Mouse (Mus musculus) midbrain, embryonic 11.5 days (tissue): ENCODE measurements around the gene Meig1. TPM values are rescaled to one million over a fixed set of nuclear protein-coding genes. Genes with fewer than 3 reads are reported as not detected.
A peak's percentile ranks its signal among the peaks of the same experiment; 100 is the strongest.

ENCODE experiments used
- ATAC-seq: fragments of 200-750 bp; cut with Nextera tagmentation; 2 replicates; pipeline ENCODE4 v1.8.0; 2017; ENCODE audit warnings: moderate TSS enrichment, moderate library complexity; ENCODE audit not compliant: low FRiP score
- DNase-seq: peaks from one replicate; pipeline ENCODE4 v3.0.0; 2015; ENCODE audit warnings: low spot score; ENCODE audit errors: missing footprints
- H3K27ac ChIP-seq: fragments of 300-500 bp; sonication (generic); 2 replicates; pipeline ENCODE4 v1.5.1; 2014; ENCODE audit warnings: low read depth, low read length
- H3K27me3 ChIP-seq: fragments of 300-500 bp; sonication (generic); 2 replicates; pipeline ENCODE4 v1.6.1; 2014; ENCODE audit warnings: mild to moderate bottlenecking, low read length, moderate library complexity, mixed read lengths; ENCODE audit not compliant: control insufficient read depth, insufficient read depth
- H3K36me3 ChIP-seq: fragments of 300-500 bp; sonication (generic); 2 replicates; pipeline ENCODE4 v1.6.1; 2014; ENCODE audit warnings: mild to moderate bottlenecking, low read length, moderate library complexity, mixed read lengths; ENCODE audit not compliant: control insufficient read depth, insufficient read depth
- H3K4me1 ChIP-seq: fragments of 300-500 bp; sonication (generic); 2 replicates; pipeline ENCODE4 v1.6.1; 2014; ENCODE audit warnings: low read length; ENCODE audit not compliant: control insufficient read depth, insufficient read depth
- H3K4me2 ChIP-seq: fragments of 300-500 bp; sonication (generic); 2 replicates; pipeline ENCODE4 v1.6.1; 2014; ENCODE audit warnings: mild to moderate bottlenecking, moderate library complexity
- H3K4me3 ChIP-seq: fragments of 300-500 bp; sonication (generic); 2 replicates; pipeline ENCODE4 v1.5.1; 2014; ENCODE audit warnings: low read depth, low read length
- H3K9ac ChIP-seq: fragments of 300-500 bp; sonication (generic); 2 replicates; pipeline ENCODE4 v1.6.1; 2014; ENCODE audit warnings: low read length
- H3K9me3 ChIP-seq: fragments of 300-500 bp; sonication (generic); 2 replicates; pipeline ENCODE4 v1.6.1; 2016; ENCODE audit warnings: low read length; ENCODE audit not compliant: control insufficient read depth
- WGBS: fragments of 180-500 bp; shearing (Covaris S2); extraction: QIAGEN DNeasy Blood & Tissue Kit; methylation state at CpG from one replicate; pipeline ENCODE4 v1.1.7; 2014; 5-methylcytosine and 5-hydroxymethylcytosine counted together
- polyA plus RNA-seq: library from polyadenylated mRNA; unstranded; fragments of >200 nt; fragmentation: Nextera tagmentation; extraction: Ambion mirVana; gene quantifications from 2 replicates; pipeline ENCODE4 v1.2.1, GENCODE M21; 2014

Gene Meig1
- 0.61 TPM in 1 of 2 replicates, not detected in the other for polyA plus RNA-seq

DNA sequence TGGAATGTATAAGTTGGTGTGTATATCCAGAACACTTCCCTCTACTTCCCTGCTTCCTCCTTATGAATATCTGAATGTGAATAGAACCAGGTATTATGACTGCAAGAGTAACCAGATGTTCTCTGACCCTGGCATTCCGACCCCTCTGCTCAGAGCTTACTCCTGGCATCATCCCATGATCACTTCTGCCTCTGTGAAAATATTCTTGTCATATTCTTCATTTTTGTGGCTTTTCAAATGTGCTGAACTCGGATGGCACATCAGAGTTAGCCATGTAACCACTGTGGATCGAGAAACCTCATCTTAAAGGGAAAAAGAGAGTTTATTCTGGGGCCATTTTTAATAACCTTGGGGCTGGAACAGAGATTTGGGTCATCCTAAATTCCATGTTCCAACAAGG is at the start of gene Meig1:
Gene Meig1, minus strand, starts transcription at position 101 of the 400 bp plus-strand sequence.
- H3K36me3 ChIP-seq: no peaks in the 10 kb centered on the region
- peak within 1 kb of the TSS; percentile 94 for H3K4me2 ChIP-seq
- DNase-seq (no peak), ATAC-seq (no peak)
- H3K4me3 ChIP-seq: no peak within 1 kb of the TSS
- WGBS: 70% methylated on average over 3 of the region's 3 CpGs
- H3K27ac ChIP-seq: no peak within 1 kb of the TSS
- peaks cover 6% of the 10 kb centered on the region; the same call in 1 of the 2 replicates for H3K27me3 ChIP-seq
- H3K4me1 ChIP-seq: peaks cover 13% of the 10 kb centered on the region
- H3K9ac ChIP-seq: no peak within 1 kb of the TSS
- H3K9me3 ChIP-seq: no peaks in the 10 kb centered on the region

DNA sequence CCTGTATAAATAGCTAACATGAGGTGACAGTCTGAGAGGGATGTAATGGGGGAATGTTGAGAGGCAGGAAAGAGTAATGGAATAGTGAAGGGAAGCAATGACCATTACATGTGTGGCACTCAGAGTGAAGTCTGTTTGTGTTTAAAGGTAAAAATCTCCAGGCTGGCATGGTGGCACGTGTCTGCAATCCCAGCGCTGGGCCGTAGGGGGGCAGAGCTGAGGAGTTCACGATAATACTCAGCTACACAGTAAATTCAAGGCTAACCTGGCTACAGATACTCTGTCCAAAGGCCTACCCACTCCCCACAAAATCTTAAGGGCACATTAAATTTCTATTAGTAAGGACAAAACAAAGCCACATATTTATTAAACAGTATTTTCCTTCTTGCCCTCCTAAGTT is 34.1 kb upstream of the Meig1 start:
- 81% methylated on average over 4 of the region's 4 CpGs for WGBS
- DNase-seq (no peak), ATAC-seq (no peak)
- peaks cover 12% of the 10 kb centered on the region for H3K36me3 ChIP-seq
- no peaks in the 10 kb centered on the region for H3K4me1 ChIP-seq
- no peak overlapping the region for H3K4me2 ChIP-seq
- H3K9me3 ChIP-seq: no peaks in the 10 kb centered on the region
- H3K9ac ChIP-seq: no peak overlapping the region
- no peak overlapping the region for H3K4me3 ChIP-seq
- H3K27me3 ChIP-seq: no peaks in the 10 kb centered on the region
- no peak overlapping the region for H3K27ac ChIP-seq

DNA sequence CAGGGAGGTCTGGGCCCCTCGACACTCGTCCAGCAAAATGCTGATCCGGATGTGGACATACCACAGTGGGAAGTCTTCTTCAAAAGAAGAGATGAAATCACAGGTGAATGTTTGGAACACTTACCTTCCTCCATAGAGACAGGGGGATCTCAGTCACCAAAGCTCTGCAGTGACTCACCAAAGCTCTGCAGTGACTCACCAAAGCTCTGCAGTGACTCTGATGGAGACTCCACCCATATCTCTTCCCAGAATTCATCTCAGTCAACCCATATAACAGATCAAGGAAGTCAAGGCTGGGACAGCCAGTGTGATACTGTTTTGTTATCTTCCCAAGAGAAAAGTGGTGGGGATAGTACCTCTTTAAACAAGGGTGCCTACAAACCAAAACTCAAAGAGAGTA is 30.6 kb upstream of the Meig1 start:
- Histone ChIP-seq H3K4me2 (no peak overlapping the region), H3K4me1 (no peaks in the 10 kb centered on the region), H3K4me3 (no peak overlapping the region), H3K27me3 (no peaks in the 10 kb centered on the region), H3K9me3 (no peaks in the 10 kb centered on the region), H3K36me3 (peaks cover 12% of the 10 kb centered on the region), H3K27ac (no peak overlapping the region), H3K9ac (no peak overlapping the region)
- ATAC-seq (no peak), DNase-seq (no peak)
- WGBS: 92% methylated on average over 3 of the region's 3 CpGs

DNA sequence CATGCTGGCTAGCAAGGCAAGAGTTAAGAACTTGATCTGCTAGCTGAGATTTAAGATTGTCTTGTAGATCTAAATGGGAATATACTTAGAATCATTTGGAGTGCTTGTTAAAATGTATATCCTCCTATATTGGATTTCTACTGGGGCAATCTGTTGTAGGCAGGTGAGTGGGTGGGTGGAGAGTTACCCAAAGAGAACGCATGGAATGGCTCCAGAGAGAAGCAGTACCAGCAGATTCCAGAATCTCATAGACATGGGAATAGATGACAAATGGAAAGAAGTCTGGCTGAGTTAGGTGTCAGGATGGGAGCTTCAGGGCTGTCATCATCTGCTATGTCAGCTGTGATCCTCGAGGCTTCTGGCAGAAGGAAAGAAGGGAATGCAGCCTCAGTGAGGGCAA is 27.0 kb upstream of the Meig1 start:
- 84% methylated on average over 2 of the region's 2 CpGs for WGBS
- H3K9ac ChIP-seq: no peak overlapping the region
- peaks cover 6% of the 10 kb centered on the region for H3K36me3 ChIP-seq
- no peak for ATAC-seq
- H3K27ac ChIP-seq: no peak overlapping the region
- no peak overlapping the region for H3K4me2 ChIP-seq
- no peak overlapping the region for H3K4me3 ChIP-seq
- H3K4me1 ChIP-seq: no peaks in the 10 kb centered on the region
- H3K9me3 ChIP-seq: no peaks in the 10 kb centered on the region
- no peak for DNase-seq
- H3K27me3 ChIP-seq: no peaks in the 10 kb centered on the region

DNA sequence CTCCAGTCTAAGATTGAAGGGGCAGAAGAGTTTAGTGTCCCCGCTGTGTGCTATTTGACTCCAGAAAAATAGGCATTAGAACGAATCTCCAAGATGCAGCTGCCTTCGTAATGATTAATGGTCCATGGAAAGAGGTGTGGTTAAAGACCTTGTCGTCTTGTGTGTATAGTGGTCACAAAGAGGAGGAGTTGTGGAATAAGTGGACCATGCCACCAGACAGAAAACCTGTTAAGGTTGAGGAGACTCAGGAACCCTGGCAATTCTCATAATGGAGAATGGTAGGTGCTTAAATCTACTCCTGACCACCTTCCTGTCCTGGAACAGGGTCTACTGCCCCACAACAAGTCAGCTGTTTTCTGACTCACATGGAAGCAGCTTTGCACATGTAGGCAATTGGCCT is 23.5 kb upstream of the Meig1 start:
- 87% methylated on average over 4 of the region's 4 CpGs for WGBS
- H3K36me3 ChIP-seq: no peaks in the 10 kb centered on the region; the same call in 1 of the 2 replicates
- H3K4me2 ChIP-seq: no peak overlapping the region
- ATAC-seq (no peak), DNase-seq (peak; percentile 39)
- H3K9me3 ChIP-seq: no peaks in the 10 kb centered on the region
- no peaks in the 10 kb centered on the region for H3K27me3 ChIP-seq
- H3K4me1 ChIP-seq: no peaks in the 10 kb centered on the region
- no peak overlapping the region for H3K9ac ChIP-seq
- H3K27ac ChIP-seq: no peak overlapping the region
- no peak overlapping the region for H3K4me3 ChIP-seq

DNA sequence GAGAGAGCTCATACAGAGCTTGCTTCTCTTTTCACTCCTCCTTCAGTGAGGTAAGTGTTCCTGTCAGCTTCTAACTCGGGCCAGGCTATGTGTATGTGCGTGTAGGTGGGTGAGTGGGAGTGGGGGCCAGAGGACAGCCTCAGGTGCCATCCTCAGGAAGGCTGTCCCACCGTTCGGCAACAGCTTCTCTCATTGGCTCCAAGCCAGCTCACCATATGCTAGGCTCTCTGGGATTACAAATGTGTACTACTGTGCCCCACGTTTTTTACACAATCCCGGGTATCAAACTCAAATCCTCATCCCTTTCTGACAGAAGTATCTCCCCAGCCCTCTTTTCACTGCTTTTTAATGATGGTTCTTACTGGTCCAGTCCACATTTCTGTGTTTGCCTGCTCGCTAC is 21.8 kb upstream of the Meig1 start:
- no peak overlapping the region for H3K4me3 ChIP-seq
- no peaks in the 10 kb centered on the region for H3K4me1 ChIP-seq
- WGBS: 91% methylated on average over 7 of the region's 7 CpGs
- DNase-seq: no peak
- no peaks in the 10 kb centered on the region for H3K36me3 ChIP-seq
- no peaks in the 10 kb centered on the region for H3K9me3 ChIP-seq
- H3K27me3 ChIP-seq: no peaks in the 10 kb centered on the region
- no peak overlapping the region for H3K9ac ChIP-seq
- H3K27ac ChIP-seq: no peak overlapping the region
- no peak overlapping the region for H3K4me2 ChIP-seq
- no peak for ATAC-seq

DNA sequence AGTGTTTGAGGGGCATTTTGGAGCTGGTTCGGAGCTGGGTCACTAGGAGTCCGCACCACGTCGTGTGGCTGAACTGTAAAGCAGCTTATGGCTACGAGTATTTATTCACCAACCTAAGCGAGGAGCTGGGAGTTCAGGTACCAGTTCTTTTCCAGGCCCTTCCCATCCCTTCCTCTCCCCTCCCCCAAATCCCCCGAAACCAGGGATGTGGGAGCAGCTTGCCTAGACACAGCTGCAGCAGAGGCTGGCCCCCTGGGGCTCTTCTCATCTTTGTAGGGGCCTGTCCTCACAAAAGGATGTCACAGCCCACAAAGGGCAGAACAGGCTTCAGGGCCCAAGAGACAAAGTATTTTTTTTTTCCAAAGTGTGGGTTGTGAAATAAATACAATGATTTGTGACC is 15.5 kb upstream of the Meig1 start:
- WGBS: 35% methylated on average over 7 of the region's 7 CpGs
- ATAC-seq: no peak
- Histone ChIP-seq H3K27ac (no peak overlapping the region), H3K9me3 (no peaks in the 10 kb centered on the region), H3K4me3 (no peak overlapping the region), H3K36me3 (no peaks in the 10 kb centered on the region), H3K4me1 (no peaks in the 10 kb centered on the region), H3K27me3 (no peaks in the 10 kb centered on the region), H3K9ac (no peak overlapping the region), H3K4me2 (no peak overlapping the region)
- DNase-seq: no peak

DNA sequence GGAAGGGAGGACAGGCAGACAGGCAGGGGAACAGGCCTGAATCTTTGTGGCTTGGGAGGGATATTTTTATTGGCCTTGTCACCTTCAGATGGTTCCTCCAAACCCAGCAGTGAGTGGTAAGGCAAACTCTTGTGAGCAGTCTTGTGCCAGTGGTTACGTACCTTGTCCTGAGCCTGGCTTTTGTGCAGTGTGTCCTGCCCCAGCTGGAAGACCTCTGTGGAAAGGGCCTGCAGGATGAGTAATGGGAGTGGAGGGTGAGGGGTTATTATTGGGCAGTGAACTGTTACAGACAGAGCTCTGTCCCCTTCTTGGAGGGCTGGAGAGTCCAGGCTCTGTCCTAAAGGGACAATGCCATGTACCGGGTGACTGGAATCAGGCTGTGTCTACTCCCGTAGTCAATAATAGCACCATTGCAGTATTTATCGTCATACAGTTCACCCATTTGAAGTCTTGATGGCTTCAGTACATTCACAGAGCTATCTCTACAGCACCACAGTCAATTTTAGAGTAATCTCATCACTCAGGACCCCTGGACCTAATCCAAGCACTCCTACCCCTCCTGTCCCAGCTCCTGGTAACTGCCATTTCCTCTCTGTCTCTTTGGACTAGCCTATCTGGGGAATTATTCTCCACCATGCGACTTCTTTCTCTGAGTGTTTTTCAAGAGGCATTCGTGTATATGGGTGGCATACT is 13.1 kb upstream of the Meig1 start:
- Histone ChIP-seq H3K4me1 (no peaks in the 10 kb centered on the region), H3K27me3 (no peaks in the 10 kb centered on the region), H3K9ac (no peak overlapping the region), H3K4me3 (no peak overlapping the region), H3K36me3 (no peaks in the 10 kb centered on the region), H3K4me2 (no peak overlapping the region), H3K9me3 (no peaks in the 10 kb centered on the region), H3K27ac (no peak overlapping the region)
- no peak for ATAC-seq
- WGBS: 87% methylated on average over 6 of the region's 6 CpGs
- no peak for DNase-seq

DNA sequence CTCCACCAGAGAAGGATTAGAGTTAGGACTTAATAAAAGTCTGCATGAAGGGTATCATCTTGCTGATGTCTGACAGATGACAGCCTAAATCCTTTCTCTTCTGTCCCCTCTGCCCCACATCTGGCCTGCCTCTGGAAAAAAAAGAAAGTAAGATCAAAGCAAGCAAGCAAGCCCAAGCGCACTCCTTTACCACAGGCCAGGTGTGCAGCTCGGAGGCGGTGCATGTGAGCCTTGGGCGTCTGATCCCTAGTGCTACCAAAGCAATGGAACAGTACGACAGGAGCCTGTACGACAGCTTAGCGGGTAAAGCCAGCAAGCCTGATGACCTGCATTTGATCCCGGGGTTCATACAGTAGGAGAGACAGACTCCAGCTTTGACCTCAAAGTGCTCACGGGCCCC is 8.5 kb upstream of the Meig1 start:
- no peak overlapping the region for H3K4me2 ChIP-seq
- H3K4me1 ChIP-seq: no peaks in the 10 kb centered on the region
- no peaks in the 10 kb centered on the region for H3K27me3 ChIP-seq
- ATAC-seq: no peak
- no peak overlapping the region for H3K27ac ChIP-seq
- H3K36me3 ChIP-seq: no peaks in the 10 kb centered on the region
- no peak overlapping the region for H3K9ac ChIP-seq
- H3K9me3 ChIP-seq: no peaks in the 10 kb centered on the region
- WGBS: 89% methylated on average over 9 of the region's 9 CpGs
- DNase-seq: no peak
- no peak overlapping the region for H3K4me3 ChIP-seq
